Mouse (Mus musculus) hindbrain, embryonic 14.5 days (tissue): ENCODE measurements around the gene Atg9b. TPM values are rescaled to one million over a fixed set of nuclear protein-coding genes. Genes with fewer than 3 reads are reported as not detected.

Experiments used
- ATAC-seq: fragments of 200-750 bp; cut with Nextera tagmentation; 2 replicates; pipeline ENCODE4 v1.8.0; 2017; ENCODE audit warnings: moderate number of reproducible peaks, mild to moderate bottlenecking, moderate TSS enrichment, moderate library complexity; ENCODE audit not compliant: low FRiP score
- DNase-seq: peaks from one replicate; pipeline ENCODE4 v3.0.0-alpha.2; 2015; ENCODE audit warnings: low spot score
- H3K27ac ChIP-seq: fragments of 300-500 bp; sonication (generic); 2 replicates; pipeline ENCODE4 v1.5.1; 2014; ENCODE audit warnings: mild to moderate bottlenecking, moderate library complexity
- H3K27me3 ChIP-seq: fragments of 300-500 bp; sonication (generic); 2 replicates; pipeline ENCODE4 v1.6.1; 2014; ENCODE audit warnings: mild to moderate bottlenecking, low read length, mixed read lengths; ENCODE audit not compliant: control insufficient read depth, insufficient read depth
- H3K36me3 ChIP-seq: fragments of 300-500 bp; sonication (generic); replicated peaks from 2 replicates; pipeline ENCODE4 v1.6.1; 2014; ENCODE audit not compliant: control insufficient read depth, insufficient read depth
- H3K4me1 ChIP-seq: fragments of 300-500 bp; sonication (generic); replicated peaks from 2 replicates; pipeline ENCODE4 v1.6.1; 2014; ENCODE audit warnings: antibody characterized with exemption, low read length, mixed read lengths; ENCODE audit not compliant: control insufficient read depth, insufficient read depth
- H3K4me2 ChIP-seq: fragments of 300-500 bp; sonication (generic); replicated peaks from 2 replicates; pipeline ENCODE4 v1.6.1; 2014; ENCODE audit warnings: mild to moderate bottlenecking, moderate library complexity
- H3K4me3 ChIP-seq: fragments of 300-500 bp; sonication (generic); replicated peaks from 2 replicates; pipeline ENCODE4 v1.5.1; 2014; ENCODE audit warnings: mild to moderate bottlenecking, low read length
- H3K9ac ChIP-seq: fragments of 300-500 bp; sonication (generic); 2 replicates; pipeline ENCODE4 v1.6.1; 2014
- H3K9me3 ChIP-seq: fragments of 300-500 bp; sonication (generic); 2 replicates; pipeline ENCODE4 v1.6.1; 2016; ENCODE audit warnings: low read length; ENCODE audit not compliant: control insufficient read depth
- WGBS: fragments of 180-500 bp; shearing (Covaris S2); extraction: QIAGEN DNeasy Blood & Tissue Kit; methylation state at CpG from one replicate; pipeline ENCODE4 v1.1.7; 2014; 5-methylcytosine and 5-hydroxymethylcytosine counted together
- polyA plus RNA-seq: library from polyadenylated mRNA; unstranded; fragments of >200 nt; fragmentation: Nextera tagmentation; extraction: Ambion mirVana; gene quantifications from 2 replicates; pipeline ENCODE4 v1.2.1, GENCODE M21; 2014

The Atg9b gene
- polyA plus RNA-seq, 1 experiment from 2014 or later, result 1.6 TPM

GRCm38 (mm10) chr5:24342205-24342963 is 49.6 kb downstream of the Atg9b start:
- peaks cover 6% of the 10 kb centered on the region; the same call in 1 of the 2 replicates for H3K36me3 ChIP-seq
- no peaks in the 10 kb centered on the region for H3K9me3 ChIP-seq
- no peaks in the 10 kb centered on the region for H3K27me3 ChIP-seq
- no peak overlapping the region for H3K9ac ChIP-seq
- no peak for ATAC-seq
- H3K4me2 ChIP-seq, result no peak overlapping the region
- 82% methylated on average over 14 of the region's 14 CpGs for WGBS
- H3K27ac ChIP-seq, result peak overlapping the region; percentile 47
- no peak overlapping the region for H3K4me3 ChIP-seq
- H3K4me1 ChIP-seq, result peaks cover 30% of the 10 kb centered on the region
- DNase-seq, result no peak

- no peak for DNase-seq
- no peak overlapping the region for H3K9ac ChIP-seq
- peaks cover 2% of the 10 kb centered on the region; the same call in 1 of the 2 replicates for H3K4me1 ChIP-seq
- H3K27ac ChIP-seq, result no peak overlapping the region
- no peaks in the 10 kb centered on the region for H3K9me3 ChIP-seq
- no peak overlapping the region for H3K4me2 ChIP-seq
- H3K36me3 ChIP-seq, result 0 out of 2 replicates have a peak, but pooled peaks cover under 1% of the 10 kb centered on the region
- 74% methylated on average over 2 of the region's 2 CpGs for WGBS
- no peak for ATAC-seq
- no peak overlapping the region for H3K4me3 ChIP-seq
- H3K27me3 ChIP-seq, result no peaks in the 10 kb centered on the region
Measured at GRCm38 (mm10) chr5:24337821-24338220, 54.1 kb downstream of the Atg9b start.

- Histone ChIP-seq H3K4me3 (no peak overlapping the region), H3K27ac (no peak overlapping the region), H3K4me2 (no peak overlapping the region), H3K27me3 (no peaks in the 10 kb centered on the region), H3K9ac (no peak overlapping the region), H3K36me3 (peaks cover 5% of the 10 kb centered on the region), H3K9me3 (no peaks in the 10 kb centered on the region), H3K4me1 (no peaks in the 10 kb centered on the region; the same call in 1 of the 2 replicates)
- DNase-seq (no peak), ATAC-seq (no peak)
- WGBS, result 29% methylated on average over 9 of the region's 9 CpGs
Measured at GRCm38 (mm10) chr5:24337366-24337765, 54.6 kb downstream of the Atg9b start.

DNA sequence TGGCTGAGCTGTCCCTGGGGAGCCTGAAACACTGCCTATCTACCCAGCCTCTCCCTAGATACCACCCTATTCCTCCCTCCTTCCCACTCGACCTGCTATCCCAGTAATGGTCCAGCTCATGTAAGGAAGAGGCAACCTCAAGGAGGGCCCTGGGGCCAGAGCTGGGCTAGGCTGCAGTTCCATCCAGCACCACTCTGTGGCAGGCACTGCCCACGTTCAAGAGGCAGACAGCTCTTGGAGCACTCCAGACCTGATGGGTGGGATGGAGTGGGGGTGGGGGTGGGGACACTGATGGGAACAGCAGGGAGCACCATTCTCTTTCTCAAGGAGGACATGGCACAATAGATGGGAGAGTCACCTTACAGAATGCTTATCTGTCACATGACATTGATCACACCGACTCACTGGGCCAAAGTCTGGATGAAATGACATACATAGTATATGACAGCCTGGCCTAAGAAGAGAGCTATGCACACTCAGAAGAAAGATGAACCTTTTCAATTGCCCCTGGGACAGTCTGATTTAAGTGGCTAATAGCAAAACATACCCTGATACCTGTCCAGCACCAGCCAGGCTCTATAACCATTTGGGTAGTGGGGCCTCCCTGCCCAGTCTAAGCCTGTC is 55.9 kb downstream of the Atg9b start:
- Histone ChIP-seq H3K4me1 (no peaks in the 10 kb centered on the region; the same call in 1 of the 2 replicates), H3K36me3 (peaks cover 18% of the 10 kb centered on the region), H3K27me3 (no peaks in the 10 kb centered on the region), H3K9ac (no peak overlapping the region), H3K4me2 (no peak overlapping the region), H3K9me3 (no peaks in the 10 kb centered on the region), H3K4me3 (no peak overlapping the region), H3K27ac (peak overlapping the region; percentile 54; the same call in 1 of the 2 replicates)
- peak; percentile 82; the same call in 1 of the 2 replicates for ATAC-seq
- peak; percentile 63 for DNase-seq
- WGBS, result 14% methylated on average over 3 of the region's 3 CpGs

DNA sequence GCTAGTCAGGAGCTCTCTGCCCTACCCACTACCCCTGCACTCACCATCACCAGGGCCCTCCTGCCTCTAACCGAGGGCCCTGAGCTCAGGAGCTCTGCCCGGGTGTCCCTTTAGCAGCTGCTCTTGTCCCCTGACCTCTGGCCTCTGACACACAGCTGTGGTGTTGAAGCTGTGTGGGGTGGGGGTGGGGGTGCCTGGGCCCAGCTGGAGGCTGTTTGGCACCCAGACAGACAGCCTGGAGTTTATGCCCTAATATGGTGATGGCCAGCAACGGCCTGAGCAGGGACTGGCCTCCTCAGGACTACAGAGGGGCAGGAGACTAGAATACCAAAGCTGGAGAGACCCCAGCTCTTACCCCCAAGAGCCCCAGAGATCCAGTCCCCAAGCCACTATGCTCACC is 57.2 kb downstream of the Atg9b start:
- no peak overlapping the region for H3K4me3 ChIP-seq
- DNase-seq, result no peak
- H3K4me2 ChIP-seq, result no peak overlapping the region
- no peaks in the 10 kb centered on the region for H3K27me3 ChIP-seq
- no peaks in the 10 kb centered on the region for H3K9me3 ChIP-seq
- WGBS, result 36% methylated on average over 3 of the region's 3 CpGs
- peaks cover 22% of the 10 kb centered on the region for H3K36me3 ChIP-seq
- H3K9ac ChIP-seq, result no peak overlapping the region
- H3K4me1 ChIP-seq, result peaks cover 7% of the 10 kb centered on the region
- ATAC-seq, result no peak
- H3K27ac ChIP-seq, result no peak overlapping the region

Other genes with a start within 250 kb of the Atg9b start
- gene Nupl2, start 227.2 kb downstream of the Atg9b start, polyA plus RNA-seq, result 13.7 and 16.0 TPM in 2 replicates
- 13.9 and 15.1 TPM in 2 replicates for gene Kcnh2, start 40.5 kb downstream of the Atg9b start, polyA plus RNA-seq
- gene Nos3, start 27.3 kb downstream of the Atg9b start, polyA plus RNA-seq, result 8.6 and 10.6 TPM in 2 replicates
- 42.0 and 45.6 TPM in 2 replicates for gene Abcb8, start 1.5 kb upstream of the Atg9b start, polyA plus RNA-seq
- 0.35 and 0.80 TPM in 2 replicates for gene Asic3, start 21.2 kb upstream of the Atg9b start, polyA plus RNA-seq
- 115 and 123 TPM in 2 replicates for gene Cdk5, start 31.4 kb upstream of the Atg9b start, polyA plus RNA-seq
- gene Slc4a2, start 31.7 kb upstream of the Atg9b start, polyA plus RNA-seq, result 21.1 and 23.6 TPM in 2 replicates
- gene Fastk, start 53.1 kb upstream of the Atg9b start, polyA plus RNA-seq, result 92.8 and 92.9 TPM in 2 replicates
- gene Tmub1, start 55.7 kb upstream of the Atg9b start, polyA plus RNA-seq, result 54.4 and 62.4 TPM in 2 replicates
- gene Agap3, start 60.0 kb upstream of the Atg9b start, polyA plus RNA-seq, result 66.3 and 73.1 TPM in 2 replicates
- 3.3 and 4.9 TPM in 2 replicates for gene Gbx1, start 135.1 kb upstream of the Atg9b start, polyA plus RNA-seq
- 0.22 and 0.23 TPM in 2 replicates for gene Asb10, start 148.8 kb upstream of the Atg9b start, polyA plus RNA-seq
- gene 4931409K22Rik, start 164.7 kb upstream of the Atg9b start, polyA plus RNA-seq, result 0.10 and 0.19 TPM in 2 replicates
- gene Abcf2, start 185.3 kb upstream of the Atg9b start, polyA plus RNA-seq, result 72.3 and 87.2 TPM in 2 replicates
- gene Chpf2, start 194.6 kb upstream of the Atg9b start, polyA plus RNA-seq, result 14.0 and 14.4 TPM in 2 replicates
- 149 and 171 TPM in 2 replicates for gene Smarcd3, start 232.3 kb upstream of the Atg9b start, polyA plus RNA-seq